Mouse (Mus musculus) myocyte (in vitro differentiated cells): ENCODE data around the gene Mepce. TPM values are rescaled to one million over a fixed set of nuclear protein-coding genes. Genes with fewer than 3 reads are reported as not detected.

Experiments
- H3K27me3 ChIP-seq: one replicate; pipeline ENCODE4 v1.6.1; 2011; ENCODE audit not compliant: control insufficient read depth, insufficient read depth, insufficient read length
- H3K36me3 ChIP-seq: one replicate; pipeline ENCODE4 v1.6.1; 2011; ENCODE audit not compliant: control insufficient read depth, insufficient read depth
- H3K4me2 ChIP-seq: one replicate; pipeline ENCODE4 v1.6.1; 2011; ENCODE audit warnings: low read depth, control low read depth
- H3K4me3 ChIP-seq: one replicate; pipeline ENCODE4 v1.5.1; 2011; ENCODE audit warnings: mild to moderate bottlenecking, control low read depth, moderate library complexity
- H3K79me2 ChIP-seq: one replicate; pipeline ENCODE4 v1.6.1; 2011; ENCODE audit not compliant: control insufficient read depth, insufficient read depth
- H3ac ChIP-seq: one replicate; pipeline ENCODE4 v1.6.1; 2011; ENCODE audit not compliant: control insufficient read depth, insufficient read length
- CEBPB ChIP-seq: IDR thresholded peaks from 2 replicates; pipeline ENCODE4 v1.6.1; 2011; ENCODE audit warnings: mild to moderate bottlenecking, moderate library complexity; ENCODE audit not compliant: poor library complexity, insufficient read depth, severe bottlenecking
- E2F4 ChIP-seq: IDR thresholded peaks from one replicate; pipeline ENCODE4 v1.6.1; 2011; ENCODE audit warnings: mild to moderate bottlenecking, control low read depth, moderate library complexity; ENCODE audit not compliant: insufficient read depth
- MAX ChIP-seq: IDR thresholded peaks from one replicate; pipeline ENCODE4 v1.6.1; 2011; ENCODE audit warnings: low read depth, mild to moderate bottlenecking, control low read depth
- MYOD1 ChIP-seq, 3 experiments: IDR thresholded peaks; one replicate each; pipeline ENCODE4 v1.6.1; 2011; ENCODE audit warnings: control low read depth in 2 of 3, low read depth in 2 of 3, mild to moderate bottlenecking in 2 of 3, moderate library complexity in 1 of 3; ENCODE audit not compliant: insufficient read length in 2 of 3, control insufficient read depth in 1 of 3
- MYOG ChIP-seq, 3 experiments: IDR thresholded peaks; one replicate each; pipeline ENCODE4 v1.6.1; 2011; ENCODE audit warnings: control low read depth in 2 of 3, low read depth in 2 of 3, mild to moderate bottlenecking in 2 of 3; ENCODE audit not compliant: insufficient read length in 2 of 3, control insufficient read depth in 1 of 3, insufficient read depth in 1 of 3
- POLR2A ChIP-seq: IDR thresholded peaks from one replicate; pipeline ENCODE4 v1.6.1; 2011; ENCODE audit warnings: low read depth, mild to moderate bottlenecking, control low read depth, moderate library complexity; ENCODE audit not compliant: insufficient read length
- POLR2AphosphoS2 ChIP-seq: IDR thresholded peaks from one replicate; pipeline ENCODE4 v1.6.1; 2011; ENCODE audit warnings: low read depth, control low read depth; ENCODE audit not compliant: insufficient read length
- REST ChIP-seq: IDR thresholded peaks from one replicate; pipeline ENCODE4 v1.6.1; 2011; ENCODE audit warnings: mild to moderate bottlenecking, control low read depth, moderate library complexity; ENCODE audit not compliant: insufficient read depth, insufficient read length
- SRF ChIP-seq: IDR thresholded peaks from one replicate; pipeline ENCODE4 v1.6.1; 2011; ENCODE audit warnings: low read depth; ENCODE audit not compliant: control insufficient read depth, insufficient read length
- TCF12 ChIP-seq: IDR thresholded peaks from one replicate; pipeline ENCODE4 v1.6.1; 2011; ENCODE audit warnings: mild to moderate bottlenecking, control low read depth; ENCODE audit not compliant: poor library complexity, insufficient read depth, severe bottlenecking
- TCF3 ChIP-seq: IDR thresholded peaks from one replicate; pipeline ENCODE4 v1.6.1; 2011; ENCODE audit warnings: low read depth, control low read depth; ENCODE audit not compliant: insufficient read length
- USF1 ChIP-seq: IDR thresholded peaks from one replicate; pipeline ENCODE4 v1.6.1; 2011; ENCODE audit warnings: low read depth, mild to moderate bottlenecking, control low read depth, moderate library complexity
- polyA plus RNA-seq: library from polyadenylated mRNA; unstranded; fragments of >200 nt; fragmentation: generic; extraction: Trizol; gene quantifications from one replicate; pipeline ENCODE4 v1.2.1, GENCODE M21; 2012; ENCODE audit warnings: missing spikeins

The Mepce gene
- polyA plus RNA-seq, 1 experiment = 34.4 TPM

DNA sequence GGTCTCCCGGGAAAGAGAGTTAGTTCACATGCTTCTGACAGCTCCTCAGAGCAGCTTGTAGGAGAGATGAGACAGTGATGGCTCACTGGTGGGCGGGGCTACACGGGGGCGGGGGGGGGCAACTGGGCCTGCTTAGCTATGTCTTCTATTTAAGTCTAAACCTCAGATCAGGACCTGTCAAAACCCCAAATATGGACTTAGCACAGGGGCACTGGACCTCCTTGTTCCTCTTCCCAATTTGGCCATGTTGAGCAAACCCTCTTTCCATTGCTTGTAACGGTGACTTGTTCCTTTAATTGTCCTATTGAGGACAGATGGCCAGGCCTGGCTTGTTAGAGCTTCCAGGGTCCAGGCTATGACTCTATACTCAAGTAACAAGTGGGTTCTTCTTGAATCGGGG, 44.1 kb upstream of the Mepce start:
- TF ChIP-seq CEBPB = no peak
- no peak for TF ChIP-seq USF1
- TF ChIP-seq MAX = no peak
- no peak for TF ChIP-seq MYOD1 (IDR thresholded peaks at IDR 0.05; ENCODE audit: control insufficient read depth in 1 of 3, insufficient read length in 2 of 3, low read depth in 2 of 3)
- no peak for TF ChIP-seq E2F4
- no peak for TF ChIP-seq POLR2AphosphoS2
- no peak for TF ChIP-seq POLR2A
- TF ChIP-seq TCF12 = no peak
- no peak for TF ChIP-seq SRF
- no peak for TF ChIP-seq REST
- no peak for TF ChIP-seq MYOG (IDR thresholded peaks at IDR 0.05; ENCODE audit: control insufficient read depth in 1 of 3, insufficient read depth in 1 of 3, insufficient read length in 2 of 3, low read depth in 2 of 3)
- Histone ChIP-seq H3ac (no peak overlapping the region), H3K79me2 (no peaks in the 10 kb centered on the region), H3K27me3 (no peaks in the 10 kb centered on the region), H3K36me3 (no peaks in the 10 kb centered on the region), H3K4me2 (no peak overlapping the region), H3K4me3 (no peak overlapping the region)

DNA sequence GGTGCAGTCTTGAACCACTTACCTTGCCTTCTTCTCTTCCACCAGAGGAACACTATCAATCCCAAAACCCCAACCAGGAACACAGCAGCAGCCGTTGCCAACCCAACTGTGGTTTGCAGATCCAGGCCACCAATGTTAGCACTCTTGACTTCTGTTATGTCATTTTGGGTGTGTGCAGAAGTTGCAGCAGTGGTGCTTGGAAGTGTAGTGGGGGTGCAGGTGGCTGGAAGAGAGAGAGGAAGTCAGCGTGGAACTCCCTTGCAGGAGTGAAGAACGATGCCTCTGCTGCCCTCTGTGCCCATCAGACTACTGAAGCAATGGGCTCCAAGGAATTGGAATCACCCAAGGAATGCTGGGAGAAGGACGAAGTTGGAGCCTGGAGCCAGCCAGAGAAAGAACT, 43.7 kb upstream of the Mepce start:
- no peaks in the 10 kb centered on the region for H3K79me2 ChIP-seq
- TF ChIP-seq REST (no peak), TCF12 (no peak), E2F4 (no peak), MYOD1 (IDR thresholded peaks at IDR 0.05; ENCODE audit: control insufficient read depth in 1 of 3, insufficient read length in 2 of 3, low read depth in 2 of 3) (no peak), POLR2AphosphoS2 (no peak), CEBPB (no peak), USF1 (no peak), SRF (no peak), TCF3 (no peak), POLR2A (no peak)
- H3ac ChIP-seq = no peak overlapping the region
- no peaks in the 10 kb centered on the region for H3K36me3 ChIP-seq
- H3K27me3 ChIP-seq = no peaks in the 10 kb centered on the region
- no peak overlapping the region for H3K4me2 ChIP-seq
- H3K4me3 ChIP-seq = no peak overlapping the region

DNA sequence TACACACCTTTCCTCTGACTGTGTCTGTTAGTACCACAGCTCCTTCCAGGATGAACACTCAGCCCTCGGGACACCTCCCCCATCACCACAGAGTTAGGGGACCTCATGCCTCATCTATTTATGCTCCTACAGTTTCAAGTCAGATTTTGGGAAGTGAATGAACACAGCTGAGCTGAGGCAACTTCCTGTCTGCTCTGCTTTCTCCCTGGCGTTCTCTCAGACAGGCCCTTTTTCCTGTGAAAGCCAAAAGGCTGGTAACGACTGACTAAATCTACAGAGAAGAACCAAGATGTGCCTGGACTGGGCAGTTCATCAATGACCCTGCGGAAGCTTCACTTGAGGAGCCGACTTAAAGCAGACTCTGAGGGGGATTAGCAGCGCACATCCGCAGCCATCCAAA, 42.8 kb upstream of the Mepce start:
- Histone ChIP-seq H3K36me3 (no peaks in the 10 kb centered on the region), H3K4me3 (no peak overlapping the region), H3ac (no peak overlapping the region), H3K79me2 (no peaks in the 10 kb centered on the region), H3K27me3 (no peaks in the 10 kb centered on the region), H3K4me2 (no peak overlapping the region)
- no peak for TF ChIP-seq MAX
- TF ChIP-seq CEBPB = no peak
- TF ChIP-seq SRF = no peak
- TF ChIP-seq USF1 = no peak
- no peak for TF ChIP-seq TCF3
- TF ChIP-seq MYOG (IDR thresholded peaks at IDR 0.05; ENCODE audit: control insufficient read depth in 1 of 3, insufficient read depth in 1 of 3, insufficient read length in 2 of 3, low read depth in 2 of 3) = no peak

DNA sequence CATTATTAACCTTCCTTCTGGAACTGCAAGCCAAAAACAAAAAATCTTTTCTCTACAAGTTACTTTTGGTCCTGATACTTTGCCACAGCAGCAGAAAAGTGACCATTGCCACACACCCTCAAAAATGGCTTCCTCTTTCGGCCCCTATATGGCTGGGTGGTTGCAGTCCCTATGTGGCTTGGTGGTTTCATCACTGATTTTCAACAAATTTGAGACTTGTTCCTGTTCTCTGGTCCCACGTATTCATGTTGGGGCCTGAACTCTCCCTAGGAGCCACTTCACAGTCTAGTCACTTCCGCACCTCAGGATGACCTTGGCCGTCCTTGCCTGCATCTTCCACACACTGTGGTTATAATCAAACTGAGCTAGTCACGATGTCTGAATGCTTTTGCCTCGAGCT, 41.2 kb upstream of the Mepce start:
- TF ChIP-seq MAX = no peak
- no peak for TF ChIP-seq POLR2A
- no peak for TF ChIP-seq SRF
- TF ChIP-seq TCF3 = no peak
- TF ChIP-seq REST = no peak
- no peak for TF ChIP-seq USF1
- no peak for TF ChIP-seq MYOG (IDR thresholded peaks at IDR 0.05; ENCODE audit: control insufficient read depth in 1 of 3, insufficient read depth in 1 of 3, insufficient read length in 2 of 3, low read depth in 2 of 3)
- no peak for TF ChIP-seq POLR2AphosphoS2
- no peak for TF ChIP-seq E2F4
- TF ChIP-seq MYOD1 (IDR thresholded peaks at IDR 0.05; ENCODE audit: control insufficient read depth in 1 of 3, insufficient read length in 2 of 3, low read depth in 2 of 3) = no peak
- no peak for TF ChIP-seq CEBPB
- TF ChIP-seq TCF12 = no peak
- peaks cover 3% of the 10 kb centered on the region for H3K27me3 ChIP-seq
- H3K4me3 ChIP-seq = no peak overlapping the region
- no peak overlapping the region for H3K4me2 ChIP-seq
- no peak overlapping the region for H3ac ChIP-seq
- no peaks in the 10 kb centered on the region for H3K79me2 ChIP-seq
- no peaks in the 10 kb centered on the region for H3K36me3 ChIP-seq

DNA sequence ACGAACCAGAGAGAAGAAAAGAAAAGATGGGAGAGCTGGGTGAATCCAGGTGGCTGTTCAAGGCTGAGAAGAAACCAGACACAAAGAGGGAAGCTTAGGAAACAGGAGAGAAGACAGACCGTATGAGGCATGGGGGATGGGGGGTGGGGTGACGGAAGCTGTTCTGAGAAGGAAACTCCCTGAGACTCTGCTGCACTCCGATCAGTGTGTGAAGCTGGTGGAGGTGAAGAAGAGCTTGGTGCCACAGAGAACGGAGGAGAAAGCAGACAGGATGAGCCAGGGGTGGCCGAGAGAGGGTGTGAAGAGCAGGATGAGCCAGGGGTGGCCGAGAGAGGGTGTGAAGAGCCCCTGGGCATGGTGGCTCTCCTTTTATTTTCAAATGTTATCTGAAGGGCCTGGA, 39.0 kb upstream of the Mepce start:
- Histone ChIP-seq H3K4me3 (no peak overlapping the region), H3K4me2 (no peak overlapping the region), H3K79me2 (no peaks in the 10 kb centered on the region), H3K36me3 (no peaks in the 10 kb centered on the region), H3K27me3 (peaks cover 11% of the 10 kb centered on the region), H3ac (no peak overlapping the region)
- TF ChIP-seq USF1 (no peak), MYOD1 (IDR thresholded peaks at IDR 0.05; ENCODE audit: control insufficient read depth in 1 of 3, insufficient read length in 2 of 3, low read depth in 2 of 3) (no peak), MYOG (IDR thresholded peaks at IDR 0.05; ENCODE audit: control insufficient read depth in 1 of 3, insufficient read depth in 1 of 3, insufficient read length in 2 of 3, low read depth in 2 of 3) (no peak)
